Mouse (Mus musculus) spleen, adult 2 months (tissue): ENCODE results near the gene Rimbp3.

Experiments used
- CTCF ChIP-seq: fragments of 200-500 bp; IDR thresholded peaks from 2 replicates; pipeline ENCODE4 v1.5.1; 2011; ENCODE audit warnings: mild to moderate bottlenecking, inconsistent platforms; ENCODE audit not compliant: insufficient read depth, insufficient read length, insufficient replicate concordance; ENCODE audit errors: extremely low read depth
- POLR2A ChIP-seq: fragments of 200-500 bp; IDR thresholded peaks from 2 replicates; pipeline ENCODE4 v1.6.1; 2011; ENCODE audit warnings: low read depth, low read length, inconsistent platforms

DNA sequence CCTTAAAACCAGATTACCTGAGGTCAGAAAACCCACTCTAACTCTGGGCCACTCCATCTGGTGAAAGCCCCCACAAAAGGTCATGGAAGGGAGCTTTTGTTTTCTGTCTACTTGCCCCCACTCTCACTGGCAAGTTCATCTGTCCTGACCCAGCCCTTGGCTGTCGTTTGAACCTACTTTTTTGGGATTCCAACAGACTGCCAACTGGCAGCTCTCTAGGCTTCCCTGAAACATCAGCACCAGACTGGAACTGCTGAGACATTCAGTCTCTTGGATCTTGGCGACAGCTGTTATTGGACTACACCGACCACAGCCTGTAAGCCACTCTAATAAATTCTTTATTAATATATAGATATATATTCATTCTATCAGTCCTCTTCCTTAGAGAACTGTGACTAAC is 25.4 kb upstream of the Rimbp3 start:
- TF ChIP-seq CTCF (no peak), POLR2A (no peak)
